Mouse (Mus musculus): ENCODE data around the gene Susd2. TPM values are rescaled to one million over a fixed set of nuclear protein-coding genes. Genes with fewer than 3 reads are reported as not detected.

Gene Susd2
- polyA plus RNA-seq, 1 experiment, result 11.1 TPM

DNA sequence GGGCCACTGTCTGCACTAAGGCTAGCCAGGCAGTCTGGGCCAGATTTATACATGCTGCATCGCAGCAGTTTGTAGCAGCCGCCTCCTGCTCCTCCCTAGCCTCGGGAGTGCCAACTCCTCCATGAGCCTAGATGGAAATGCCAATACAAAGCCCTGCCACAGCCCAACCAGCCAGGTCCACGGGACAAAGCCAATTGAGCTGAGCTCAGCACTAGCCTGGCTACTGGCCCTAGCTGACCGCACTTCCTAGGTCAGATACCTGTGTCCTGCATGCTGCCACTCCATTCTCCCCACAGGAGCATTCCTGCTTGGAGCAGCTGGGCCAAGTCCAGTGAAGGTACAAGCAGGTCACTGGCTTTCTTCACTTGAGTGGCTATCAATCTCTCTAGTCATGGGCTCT, 34.2 kb upstream of the Susd2 start:
- TF ChIP-seq CTCF (IDR thresholded peaks at IDR 0.05; ENCODE audit: borderline replicate concordance, control insufficient read depth, extremely low read depth, insufficient read depth, low read length, poor library complexity) (no peak), POLR2A (IDR thresholded peaks at IDR 0.05; ENCODE audit: control insufficient read depth, extremely low read depth, insufficient read depth, low read length, poor library complexity) (no peak)
- Histone ChIP-seq H3K27ac (ENCODE audit: control insufficient read depth, insufficient read depth, low read length) (no peak overlapping the region), H3K4me3 (ENCODE audit: control insufficient read depth, insufficient read depth, low read length) (no peak overlapping the region), H3K27me3 (ENCODE audit: control insufficient read depth, insufficient read depth, low read length) (no peaks in the 10 kb centered on the region), H3K4me1 (replicated peaks; ENCODE audit: control insufficient read depth, insufficient read depth, low read length) (no peaks in the 10 kb centered on the region), H3K36me3 (ENCODE audit: control insufficient read depth, insufficient read depth, low read length) (no peaks in the 10 kb centered on the region; the same call in 1 of the 2 replicates)
- WGBS, result 90% methylated on average over 5 of the region's 5 CpGs
- DNase-seq, result no peak

DNA sequence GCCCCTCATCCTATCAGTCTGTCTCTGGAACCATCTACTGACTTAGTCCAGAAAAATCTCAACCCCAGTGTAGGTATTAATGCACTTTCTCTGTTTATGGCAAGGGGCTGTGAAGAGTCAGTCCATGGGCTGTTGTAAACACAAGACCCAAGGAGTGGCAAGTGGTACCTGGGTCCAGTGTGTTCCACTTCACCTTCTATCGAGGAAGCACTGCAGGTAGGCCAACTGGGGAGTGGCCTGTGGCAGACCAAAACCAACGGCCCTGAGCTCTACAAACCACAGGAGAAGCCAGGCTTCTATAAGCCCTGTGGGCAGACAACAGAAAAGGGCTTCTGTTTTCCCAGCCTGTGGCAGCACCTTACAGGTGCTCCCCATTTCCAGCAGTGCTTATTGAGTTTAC, 33.8 kb upstream of the Susd2 start:
- H3K27me3 ChIP-seq (ENCODE audit: control insufficient read depth, insufficient read depth, low read length), result no peaks in the 10 kb centered on the region
- TF ChIP-seq CTCF (IDR thresholded peaks at IDR 0.05; ENCODE audit: borderline replicate concordance, control insufficient read depth, extremely low read depth, insufficient read depth, low read length, poor library complexity), result no peak
- TF ChIP-seq POLR2A (IDR thresholded peaks at IDR 0.05; ENCODE audit: control insufficient read depth, extremely low read depth, insufficient read depth, low read length, poor library complexity), result no peak
- no peak for DNase-seq
- H3K4me1 ChIP-seq (replicated peaks; ENCODE audit: control insufficient read depth, insufficient read depth, low read length), result no peaks in the 10 kb centered on the region
- no peaks in the 10 kb centered on the region; the same call in 1 of the 2 replicates for H3K36me3 ChIP-seq (ENCODE audit: control insufficient read depth, insufficient read depth, low read length)
- WGBS, result 25% methylated on average over 2 of the region's 2 CpGs
- H3K27ac ChIP-seq (ENCODE audit: control insufficient read depth, insufficient read depth, low read length), result no peak overlapping the region
- no peak overlapping the region for H3K4me3 ChIP-seq (ENCODE audit: control insufficient read depth, insufficient read depth, low read length)

DNA sequence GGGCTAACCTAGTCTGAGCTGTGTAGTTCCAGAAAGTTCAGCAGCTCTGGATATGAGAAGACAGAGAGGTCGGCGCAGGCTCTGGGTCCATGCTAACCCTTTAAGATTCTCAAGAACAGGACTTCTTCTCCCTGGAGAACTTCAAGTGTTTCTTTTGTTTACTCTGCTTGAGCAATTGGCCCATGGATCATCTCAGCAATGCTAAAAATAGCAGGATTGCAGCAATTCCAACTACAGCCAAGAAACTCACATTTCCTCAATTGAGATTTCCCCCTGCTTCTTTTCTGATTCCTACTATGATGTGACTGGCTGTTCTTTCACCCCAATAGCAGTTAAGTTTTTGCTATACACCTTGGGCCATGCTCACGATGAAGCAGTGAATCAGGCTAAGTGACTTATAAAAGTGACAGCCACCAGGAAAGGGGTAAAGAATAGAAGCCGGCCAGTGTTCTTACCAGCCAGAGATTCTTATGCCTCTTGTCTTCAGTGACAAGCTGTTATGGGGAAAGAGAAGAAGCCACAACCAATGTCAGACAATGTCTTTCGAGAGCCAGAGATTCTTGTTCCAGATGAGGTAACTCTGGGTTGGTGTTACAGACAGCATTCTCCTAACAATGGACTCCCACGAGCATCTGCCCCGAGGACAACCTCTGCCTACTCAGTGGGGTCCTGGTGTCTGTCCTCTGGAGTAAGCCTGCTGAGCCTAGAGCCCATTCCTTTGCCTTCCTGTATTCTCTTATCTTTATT, 33.2 kb upstream of the Susd2 start:
- Histone ChIP-seq H3K27me3 (ENCODE audit: control insufficient read depth, insufficient read depth, low read length) (no peaks in the 10 kb centered on the region), H3K36me3 (ENCODE audit: control insufficient read depth, insufficient read depth, low read length) (no peaks in the 10 kb centered on the region; the same call in 1 of the 2 replicates), H3K4me1 (replicated peaks; ENCODE audit: control insufficient read depth, insufficient read depth, low read length) (no peaks in the 10 kb centered on the region), H3K27ac (ENCODE audit: control insufficient read depth, insufficient read depth, low read length) (no peak overlapping the region), H3K4me3 (ENCODE audit: control insufficient read depth, insufficient read depth, low read length) (no peak overlapping the region)
- no peak for DNase-seq
- WGBS, result 94% methylated on average over 7 of the region's 7 CpGs
- no peak for TF ChIP-seq POLR2A (IDR thresholded peaks at IDR 0.05; ENCODE audit: control insufficient read depth, extremely low read depth, insufficient read depth, low read length, poor library complexity)

DNA sequence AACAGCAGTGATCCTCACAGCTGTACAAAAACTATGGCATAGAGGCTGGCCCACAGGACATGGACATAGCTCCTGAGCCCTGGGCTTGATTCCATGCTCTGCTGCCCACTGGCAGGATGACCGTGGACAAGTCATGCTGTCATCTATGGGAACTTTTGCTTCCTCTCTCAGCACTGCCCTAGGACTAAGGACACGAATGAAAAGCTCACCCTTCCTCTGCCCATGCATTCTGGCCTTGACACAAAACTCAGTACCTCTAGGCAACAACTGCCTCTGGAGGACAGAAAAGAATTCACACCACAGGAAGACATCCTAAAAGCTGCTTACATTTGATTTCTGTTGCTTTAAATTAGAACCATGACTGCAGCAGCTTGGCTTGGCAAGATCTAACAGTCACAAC, 32.5 kb upstream of the Susd2 start:
- 97% methylated on average over 2 of the region's 2 CpGs for WGBS
- no peak overlapping the region for H3K4me3 ChIP-seq (ENCODE audit: control insufficient read depth, insufficient read depth, low read length)
- no peaks in the 10 kb centered on the region; the same call in 1 of the 2 replicates for H3K36me3 ChIP-seq (ENCODE audit: control insufficient read depth, insufficient read depth, low read length)

DNA sequence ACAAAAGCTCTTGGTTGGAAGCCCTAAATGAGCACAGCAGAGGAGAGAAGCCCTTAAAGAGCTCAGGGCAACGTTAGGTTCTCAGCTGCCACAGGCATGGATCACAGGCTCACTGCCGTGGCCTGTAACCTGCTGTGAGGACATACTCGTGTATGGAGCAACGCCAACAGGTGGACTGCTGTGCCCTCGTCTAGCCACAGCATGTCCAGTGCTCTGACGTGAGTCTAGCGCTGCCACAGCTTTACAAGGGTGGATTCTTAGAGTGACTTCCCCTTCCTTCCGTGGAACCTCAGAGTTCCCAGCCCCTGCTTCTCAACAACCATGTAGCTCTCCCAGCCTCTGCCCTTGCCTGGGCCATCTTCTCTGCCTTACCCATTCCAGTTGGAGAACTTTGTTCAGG, 31.8 kb upstream of the Susd2 start:
- WGBS, result 95% methylated on average over 8 of the region's 8 CpGs
- no peak overlapping the region for H3K27ac ChIP-seq (ENCODE audit: control insufficient read depth, insufficient read depth, low read length)
- no peaks in the 10 kb centered on the region; the same call in 1 of the 2 replicates for H3K36me3 ChIP-seq (ENCODE audit: control insufficient read depth, insufficient read depth, low read length)
- H3K27me3 ChIP-seq (ENCODE audit: control insufficient read depth, insufficient read depth, low read length), result no peaks in the 10 kb centered on the region
- no peaks in the 10 kb centered on the region for H3K4me1 ChIP-seq (replicated peaks; ENCODE audit: control insufficient read depth, insufficient read depth, low read length)
- no peak for DNase-seq
- TF ChIP-seq POLR2A (IDR thresholded peaks at IDR 0.05; ENCODE audit: control insufficient read depth, extremely low read depth, insufficient read depth, low read length, poor library complexity) (no peak), CTCF (IDR thresholded peaks at IDR 0.05; ENCODE audit: borderline replicate concordance, control insufficient read depth, extremely low read depth, insufficient read depth, low read length, poor library complexity) (no peak)
- no peak overlapping the region for H3K4me3 ChIP-seq (ENCODE audit: control insufficient read depth, insufficient read depth, low read length)

More for the DNA sequence above, 32.5 kb upstream of the Susd2 start:
- no peak overlapping the region for H3K27ac ChIP-seq (ENCODE audit: control insufficient read depth, insufficient read depth, low read length)
- TF ChIP-seq POLR2A (IDR thresholded peaks at IDR 0.05; ENCODE audit: control insufficient read depth, extremely low read depth, insufficient read depth, low read length, poor library complexity) (no peak), CTCF (IDR thresholded peaks at IDR 0.05; ENCODE audit: borderline replicate concordance, control insufficient read depth, extremely low read depth, insufficient read depth, low read length, poor library complexity) (no peak)
- H3K27me3 ChIP-seq (ENCODE audit: control insufficient read depth, insufficient read depth, low read length), result no peaks in the 10 kb centered on the region
- no peaks in the 10 kb centered on the region for H3K4me1 ChIP-seq (replicated peaks; ENCODE audit: control insufficient read depth, insufficient read depth, low read length)
- DNase-seq, result no peak

DNA sequence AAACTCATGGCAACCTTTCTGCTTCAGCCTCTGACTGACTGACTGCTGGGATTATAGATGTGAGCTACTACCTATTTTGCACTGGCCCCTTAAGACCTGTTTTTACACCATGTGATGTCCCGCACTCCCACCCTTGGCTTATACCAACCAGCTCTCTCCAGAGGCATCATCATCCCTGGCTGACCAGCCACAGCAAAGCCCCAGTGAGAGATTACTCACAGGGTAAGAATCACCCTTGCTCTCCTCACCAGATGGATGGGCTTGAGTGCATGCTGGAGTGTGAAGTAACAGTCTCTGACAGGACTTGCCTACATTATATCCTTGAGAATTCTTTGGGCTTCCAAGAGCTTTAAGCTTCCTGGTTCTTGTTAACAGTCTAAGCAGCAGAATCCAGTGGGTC, 26.1 kb upstream of the Susd2 start:
- Histone ChIP-seq H3K36me3 (ENCODE audit: control insufficient read depth, insufficient read depth, low read length) (no peaks in the 10 kb centered on the region), H3K4me3 (ENCODE audit: control insufficient read depth, insufficient read depth, low read length) (no peak overlapping the region), H3K4me1 (replicated peaks; ENCODE audit: control insufficient read depth, insufficient read depth, low read length) (peaks cover 21% of the 10 kb centered on the region), H3K27ac (ENCODE audit: control insufficient read depth, insufficient read depth, low read length) (no peak overlapping the region), H3K27me3 (ENCODE audit: control insufficient read depth, insufficient read depth, low read length) (no peaks in the 10 kb centered on the region)
- no peak for DNase-seq
- TF ChIP-seq POLR2A (IDR thresholded peaks at IDR 0.05; ENCODE audit: control insufficient read depth, extremely low read depth, insufficient read depth, low read length, poor library complexity) (no peak), CTCF (IDR thresholded peaks at IDR 0.05; ENCODE audit: borderline replicate concordance, control insufficient read depth, extremely low read depth, insufficient read depth, low read length, poor library complexity) (no peak)
- WGBS, result 96% methylated on average over 1 of the region's 1 CpGs

DNA sequence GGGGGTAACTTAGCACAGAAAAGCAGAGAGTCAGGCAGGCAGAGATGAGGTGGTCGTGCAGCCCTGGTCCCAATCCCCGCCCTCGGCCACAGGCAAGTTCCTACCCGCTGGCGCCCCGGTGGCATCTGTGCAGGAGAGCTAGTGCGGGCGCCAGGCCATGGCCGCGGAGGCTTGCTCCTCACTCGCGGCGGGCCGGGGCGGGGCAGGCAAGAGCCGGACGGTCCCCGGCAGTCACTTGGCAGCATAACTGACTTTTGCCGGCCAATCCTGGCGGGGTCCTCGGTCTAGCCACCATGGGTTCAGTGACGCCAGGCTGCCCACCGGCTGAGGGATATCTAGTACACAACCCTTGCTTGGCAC, 24.1 kb upstream of the Susd2 start:
- no peaks in the 10 kb centered on the region for H3K36me3 ChIP-seq (ENCODE audit: control insufficient read depth, insufficient read depth, low read length)
- H3K4me1 ChIP-seq (replicated peaks; ENCODE audit: control insufficient read depth, insufficient read depth, low read length), result peaks cover 21% of the 10 kb centered on the region
- peak overlapping the region; percentile 61 for H3K4me3 ChIP-seq (ENCODE audit: control insufficient read depth, insufficient read depth, low read length)
- no peaks in the 10 kb centered on the region for H3K27me3 ChIP-seq (ENCODE audit: control insufficient read depth, insufficient read depth, low read length)
- H3K27ac ChIP-seq (ENCODE audit: control insufficient read depth, insufficient read depth, low read length), result no peak overlapping the region
- WGBS, result 1% methylated on average over 23 of the region's 23 CpGs
- no peak for DNase-seq
- TF ChIP-seq POLR2A (IDR thresholded peaks at IDR 0.05; ENCODE audit: control insufficient read depth, extremely low read depth, insufficient read depth, low read length, poor library complexity) (no peak), CTCF (IDR thresholded peaks at IDR 0.05; ENCODE audit: borderline replicate concordance, control insufficient read depth, extremely low read depth, insufficient read depth, low read length, poor library complexity) (no peak)
